In genomic region chr2:103673609-103674008, GRCm38 (mm10) we compare ENCODE assay signal across 21 mouse cellular contexts.
DNase-seq lines count a peak whose midpoint lies in the region; ATAC-seq and TF ChIP-seq lines count a peak whose summit lies in the region.
"Had no signal": no experiment of that assay in that cellular context is flagged by ENCODE, and none has a peak within 500 bp of the region (broad histone marks: within the 10 kb centered on the region; RNA-seq: fewer than 3 reads in every experiment).

No protein-coding gene starts in this region.

- no peak overlapping the region for H3K27ac ChIP-seq in forebrain, embryonic 11.5 days (ENCODE audit: low read depth, low read length)
- H3K27ac ChIP-seq: forebrain, embryonic 13.5 days; hindbrain, embryonic 10.5 days; hindbrain, embryonic 13.5 days had no signal

- no peaks in the 10 kb centered on the region for H3K9me3 ChIP-seq in G1E (replicated peaks)
- H3K9me3 ChIP-seq in forebrain, embryonic 11.5 days (ENCODE audit: control insufficient read depth, low read length), result no peaks in the 10 kb centered on the region
- H3K9me3 ChIP-seq: forebrain, embryonic 13.5 days; hindbrain, embryonic 10.5 days; hindbrain, embryonic 13.5 days had no signal

- no peak overlapping the region for H3K4me3 ChIP-seq in G1E (ENCODE audit: low read depth, low read length)
- no peak overlapping the region for H3K4me3 ChIP-seq in forebrain, embryonic 11.5 days (ENCODE audit: low read depth, low read length)
- H3K4me3 ChIP-seq: forebrain, embryonic 13.5 days; hindbrain, embryonic 10.5 days; hindbrain, embryonic 13.5 days had no signal

- peaks cover 29% of the 10 kb centered on the region for H3K27me3 ChIP-seq in G1E (ENCODE audit: insufficient read depth, low read length)
- no peaks in the 10 kb centered on the region for H3K27me3 ChIP-seq in forebrain, embryonic 11.5 days (ENCODE audit: control insufficient read depth, insufficient read depth, low read length)
- H3K27me3 ChIP-seq: forebrain, embryonic 13.5 days had no signal

- DNase-seq in G1E (ENCODE audit: low spot score), result peak; percentile 18
- DNase-seq in NIH3T3 (ENCODE audit: low read depth), result peak; percentile 31
- DNase-seq in frontal cortex, adult 2 months (ENCODE audit: extremely low spot score in 1 of 2, low spot score in 1 of 2), result no peak
- no peak for DNase-seq in forebrain, embryonic 11.5 days (ENCODE audit: low spot score)
- no peak for DNase-seq in heart, postnatal 4 days
- DNase-seq: adrenal gland, postnatal 14 days; cerebellum, adult 18-20 months; cerebellum, adult 9-10 months; cerebellum, postnatal 14 days; gastrocnemius, postnatal 36 days; heart, adult 11 months; kidney, adult 18-20 months; kidney, adult 9 months had no signal

- no peak for TF ChIP-seq CTCF in G1E (IDR thresholded peaks at IDR 0.05; ENCODE audit: low read depth, low read length)

- peak; percentile 77 for ATAC-seq in G1E (ENCODE audit: extremely low read depth, insufficient number of reproducible peaks, low FRiP score, poor library complexity, severe bottlenecking)
- peak; percentile 43 for ATAC-seq in granulocyte monocyte progenitor cell, adult 5-6 weeks (replicated peaks; ENCODE audit: poor library complexity, severe bottlenecking)
- ATAC-seq in forebrain, embryonic 11.5 days (replicated peaks; ENCODE audit: low FRiP score), result no peak
- ATAC-seq: forebrain, embryonic 13.5 days; forebrain, embryonic 16.5 days; hindbrain, embryonic 16.5 days; intestine, embryonic 16.5 days had no signal

- WGBS in forebrain, embryonic 11.5 days, result 92% methylated on average over 4 of the region's 4 CpGs

- no peak overlapping the region for H3K9ac ChIP-seq in forebrain, embryonic 11.5 days (ENCODE audit: low read length)
- H3K9ac ChIP-seq: forebrain, embryonic 13.5 days; hindbrain, embryonic 13.5 days had no signal

- no peak overlapping the region for H3K4me2 ChIP-seq in forebrain, embryonic 11.5 days (ENCODE audit: low read depth, low read length, severe bottlenecking)
- H3K4me2 ChIP-seq: forebrain, embryonic 13.5 days; heart, embryonic 11.5 days; hindbrain, embryonic 13.5 days had no signal

- H3K4me1 ChIP-seq in G1E (ENCODE audit: insufficient read depth, low read depth, low read length), result peaks cover 44% of the 10 kb centered on the region
- H3K4me1 ChIP-seq in forebrain, embryonic 11.5 days (replicated peaks; ENCODE audit: control insufficient read depth, insufficient read depth, low read length), result peaks cover 6% of the 10 kb centered on the region; the same call in 1 of the 2 replicates

- no peaks in the 10 kb centered on the region for H3K36me3 ChIP-seq in G1E (replicated peaks)
- H3K36me3 ChIP-seq in forebrain, embryonic 11.5 days (ENCODE audit: control insufficient read depth, insufficient read depth, low read length), result no peaks in the 10 kb centered on the region
- H3K36me3 ChIP-seq: hindbrain, embryonic 10.5 days; hindbrain, embryonic 13.5 days had no signal

Comparison
In these comparisons a context has a peak if more than half of its experiments do, and no peak if none do; other contexts are left out.
1. DNase-seq: peak in G1E (single experiment) and NIH3T3 (single experiment); none in frontal cortex, adult 2 months (0 of 2), forebrain, embryonic 11.5 days (single experiment) and heart, postnatal 4 days (single experiment).